Mouse (Mus musculus) testis, adult 2 months (tissue): ENCODE measurements around the gene Cdca4. TPM values are rescaled to one million over a fixed set of nuclear protein-coding genes. Genes with fewer than 3 reads are reported as not detected.

Experiments used
- H3K27ac ChIP-seq: fragments of 200-500 bp; 2 replicates; pipeline ENCODE4 v1.5.1; 2012; ENCODE audit warnings: low read depth, low read length; ENCODE audit not compliant: control insufficient read depth, insufficient read depth
- H3K27me3 ChIP-seq: fragments of 200-500 bp; 2 replicates; pipeline ENCODE4 v1.6.1; 2012; ENCODE audit warnings: mild to moderate bottlenecking, low read length, moderate library complexity; ENCODE audit not compliant: control insufficient read depth, insufficient read depth
- H3K36me3 ChIP-seq: fragments of 200-500 bp; 2 replicates; pipeline ENCODE4 v1.6.1; 2012; ENCODE audit warnings: mild to moderate bottlenecking, low read length; ENCODE audit not compliant: control insufficient read depth, insufficient read depth
- H3K4me1 ChIP-seq: fragments of 200-500 bp; 2 replicates; pipeline ENCODE4 v1.6.1; 2012; ENCODE audit warnings: low read length; ENCODE audit not compliant: control insufficient read depth, insufficient read depth
- H3K4me3 ChIP-seq: fragments of 200-500 bp; 2 replicates; pipeline ENCODE4 v1.5.1; 2012; ENCODE audit warnings: low read depth, mild to moderate bottlenecking, low read length, moderate library complexity, mixed read lengths; ENCODE audit not compliant: control insufficient read depth
- CTCF ChIP-seq: fragments of 200-500 bp; IDR thresholded peaks from 2 replicates; pipeline ENCODE4 v1.5.1; 2012; ENCODE audit warnings: low read depth, mild to moderate bottlenecking, inconsistent platforms, low read length, moderate library complexity; ENCODE audit not compliant: control insufficient read depth, insufficient read depth, insufficient replicate concordance
- POLR2A ChIP-seq: fragments of 200-500 bp; IDR thresholded peaks from 2 replicates; pipeline ENCODE4 v1.6.1; 2012; ENCODE audit warnings: low read depth, mild to moderate bottlenecking, inconsistent platforms, low read length, moderate library complexity; ENCODE audit not compliant: control insufficient read depth
- polyA plus RNA-seq: library from polyadenylated mRNA; depleted of rRNA; stranded (reverse); fragments of >200 nt; gene quantifications from 2 replicates; pipeline ENCODE4 v1.2.3, GENCODE M21; 2012

The Cdca4 gene
- polyA plus RNA-seq, 1 experiment = 23.7 TPM

GRCm38 (mm10) chr12:112802917-112803316 is 26.3 kb downstream of the Cdca4 start:
- H3K4me1 ChIP-seq = no peaks in the 10 kb centered on the region; the same call in 1 of the 2 replicates
- no peaks in the 10 kb centered on the region for H3K36me3 ChIP-seq
- H3K4me3 ChIP-seq = no peak overlapping the region
- no peaks in the 10 kb centered on the region for H3K27me3 ChIP-seq
- no peak overlapping the region for H3K27ac ChIP-seq
- no peak for TF ChIP-seq POLR2A
- TF ChIP-seq CTCF = no peak

GRCm38 (mm10) chr12:112801864-112802846 is 27.1 kb downstream of the Cdca4 start, which contains the start of gene Ahnak2:
TSS of gene Ahnak2 (minus strand) at chr12:112802657.
- Histone ChIP-seq H3K27me3 (no peaks in the 10 kb centered on the region), H3K36me3 (no peaks in the 10 kb centered on the region), H3K4me3 (peak within 1 kb of the TSS; percentile 37), H3K27ac (no peak within 1 kb of the TSS), H3K4me1 (no peaks in the 10 kb centered on the region; the same call in 1 of the 2 replicates)
- TF ChIP-seq POLR2A (no peak), CTCF (no peak)

- H3K4me3 ChIP-seq = no peak overlapping the region
- no peaks in the 10 kb centered on the region for H3K36me3 ChIP-seq
- H3K27ac ChIP-seq = no peak overlapping the region
- H3K4me1 ChIP-seq = no peaks in the 10 kb centered on the region; the same call in 1 of the 2 replicates
- H3K27me3 ChIP-seq = no peaks in the 10 kb centered on the region
- TF ChIP-seq POLR2A (no peak), CTCF (peak; percentile 84)
Observed at GRCm38 (mm10) chr12:112800476-112800875, 28.7 kb downstream of the Cdca4 start.

GRCm38 (mm10) chr12:112799237-112799970 is 29.8 kb downstream of the Cdca4 start:
- TF ChIP-seq CTCF (no peak), POLR2A (no peak)
- H3K4me3 ChIP-seq = no peak overlapping the region
- no peaks in the 10 kb centered on the region for H3K27me3 ChIP-seq
- H3K27ac ChIP-seq = no peak overlapping the region
- H3K4me1 ChIP-seq = no peaks in the 10 kb centered on the region; the same call in 1 of the 2 replicates
- no peaks in the 10 kb centered on the region for H3K36me3 ChIP-seq

GRCm38 (mm10) chr12:112798716-112799115 is 30.5 kb downstream of the Cdca4 start:
- H3K4me1 ChIP-seq = no peaks in the 10 kb centered on the region; the same call in 1 of the 2 replicates
- H3K4me3 ChIP-seq = no peak overlapping the region
- no peaks in the 10 kb centered on the region for H3K27me3 ChIP-seq
- TF ChIP-seq CTCF (no peak), POLR2A (no peak)
- no peak overlapping the region for H3K27ac ChIP-seq
- no peaks in the 10 kb centered on the region for H3K36me3 ChIP-seq

- TF ChIP-seq CTCF (no peak), POLR2A (no peak)
- Histone ChIP-seq H3K36me3 (no peaks in the 10 kb centered on the region), H3K4me1 (no peaks in the 10 kb centered on the region; the same call in 1 of the 2 replicates), H3K4me3 (no peak overlapping the region), H3K27ac (no peak overlapping the region), H3K27me3 (no peaks in the 10 kb centered on the region)
Observed at GRCm38 (mm10) chr12:112798332-112798681, 30.9 kb downstream of the Cdca4 start.

DNA sequence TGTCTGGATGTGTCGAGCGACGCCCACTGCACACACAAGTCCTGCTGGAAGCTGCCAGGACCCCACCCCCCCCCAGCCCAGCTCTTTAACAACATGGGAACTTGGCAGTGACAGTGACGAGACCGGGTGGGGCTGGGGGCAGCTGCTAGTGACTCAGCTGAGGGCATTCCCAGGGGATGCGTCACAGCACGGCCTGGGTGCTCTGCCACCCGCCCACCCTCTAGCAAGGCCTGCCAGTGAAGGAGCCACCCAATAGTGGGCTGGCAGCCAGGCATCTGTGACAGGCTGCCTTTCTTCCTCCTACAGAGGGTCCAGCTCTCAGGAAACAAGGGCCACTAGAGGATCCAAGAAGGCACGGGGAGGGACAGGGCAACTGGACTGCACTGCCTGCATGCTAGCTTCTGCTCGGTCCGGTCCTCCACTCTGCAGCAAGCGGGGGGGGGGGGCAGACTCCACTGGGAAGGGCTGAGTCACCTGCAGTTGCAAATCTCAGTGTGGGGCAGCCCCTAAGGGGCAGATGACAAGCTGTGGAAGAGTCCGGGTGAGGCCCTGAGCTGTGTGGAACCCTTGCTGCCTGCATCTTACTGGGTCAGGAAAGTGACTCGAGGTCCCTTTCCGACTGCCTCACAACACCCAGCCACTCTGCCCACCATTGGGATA is 31.4 kb downstream of the Cdca4 start:
- H3K27me3 ChIP-seq = no peaks in the 10 kb centered on the region
- H3K4me3 ChIP-seq = no peak overlapping the region
- no peaks in the 10 kb centered on the region for H3K36me3 ChIP-seq
- no peak overlapping the region for H3K27ac ChIP-seq
- no peak for TF ChIP-seq POLR2A
- TF ChIP-seq CTCF = no peak
- no peaks in the 10 kb centered on the region; the same call in 1 of the 2 replicates for H3K4me1 ChIP-seq
